Mouse (Mus musculus) megakaryocyte, embryonic 14.5 days (primary cell): ENCODE data around the gene Gm5127.

Experiments used
- FLI1 ChIP-seq: IDR thresholded peaks from 2 replicates; pipeline ENCODE4 v1.6.1; 2012; ENCODE audit warnings: low read length, inconsistent platforms, mixed read lengths
- GATA1 ChIP-seq: IDR thresholded peaks from 3 replicates; pipeline ENCODE4 v1.6.1; 2012; ENCODE audit warnings: mixed read lengths, low read length, inconsistent platforms, borderline replicate concordance

DNA sequence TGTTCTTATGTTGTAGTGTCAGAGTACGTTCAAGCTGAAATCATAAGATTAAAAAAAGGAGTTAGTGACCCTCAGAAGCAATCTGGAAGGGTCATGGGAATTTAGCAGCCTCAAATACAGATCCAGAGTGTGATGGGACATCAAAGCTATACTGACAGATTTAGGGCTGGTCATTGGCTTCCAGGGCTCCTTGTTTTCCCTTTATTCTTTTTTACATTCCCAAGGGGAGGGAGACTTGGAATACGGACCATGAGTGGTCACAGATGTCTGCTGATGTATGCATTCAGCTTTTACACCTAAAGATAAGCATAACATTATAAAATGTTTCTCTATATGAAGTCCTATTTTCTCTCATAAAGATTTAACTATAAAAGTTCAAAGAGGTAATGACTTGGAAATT is 789 bp upstream of the Gm5127 start:
- TF ChIP-seq FLI1 (no peak), GATA1 (no peak)
